Mouse (Mus musculus): ENCODE measurements at regions not wholly inside any gene's neighbourhood (a gene's known extent, or its start where the extent isn't known, plus 50 kb on each side); places are given as distances from the start of the nearest gene placed in this dataset.

- no peak for TF ChIP-seq CTCF (conservative IDR thresholded peaks at IDR 0.05; ENCODE audit: low read length)
- no peak for TF ChIP-seq POU5F1 (IDR thresholded peaks at IDR 0.05; ENCODE audit: borderline replicate concordance, low read length)
- no peak for TF ChIP-seq NANOG (IDR thresholded peaks at IDR 0.05; ENCODE audit: borderline replicate concordance, low read length)
Observed at GRCm38 (mm10) chr7:70483536-70483935, 117.0 kb upstream of the Nr2f2 start.

Measured in E14TG2a.4 (cell line).